Mouse (Mus musculus) limb, embryonic 10.5 days (tissue): ENCODE data around the gene Rnf10. TPM values are rescaled to one million over a fixed set of nuclear protein-coding genes. Genes with fewer than 3 reads are reported as not detected.

ENCODE experiments used
- DNase-seq: peaks from one replicate; pipeline ENCODE4 v3.0.0-alpha.2; 2017; ENCODE audit warnings: low spot score
- H3K27ac ChIP-seq: fragments of 300-500 bp; sonication (generic); 2 replicates; pipeline ENCODE4 v1.5.1; 2016; ENCODE audit warnings: mild to moderate bottlenecking
- H3K27me3 ChIP-seq: fragments of 300-500 bp; sonication (generic); 2 replicates; pipeline ENCODE4 v1.6.1; 2016; ENCODE audit warnings: low read depth, mild to moderate bottlenecking; ENCODE audit not compliant: poor library complexity, severe bottlenecking
- H3K36me3 ChIP-seq: fragments of 300-500 bp; sonication (generic); 2 replicates; pipeline ENCODE4 v1.6.1; 2016; ENCODE audit warnings: mild to moderate bottlenecking, moderate library complexity
- H3K4me1 ChIP-seq: fragments of 300-500 bp; sonication (generic); 2 replicates; pipeline ENCODE4 v1.6.1; 2016
- H3K4me3 ChIP-seq: fragments of 300-500 bp; sonication (generic); 2 replicates; pipeline ENCODE4 v1.5.1; 2016; ENCODE audit warnings: mild to moderate bottlenecking, moderate library complexity
- H3K9me3 ChIP-seq: fragments of 300-500 bp; sonication (generic); replicated peaks from 2 replicates; pipeline ENCODE4 v1.6.1; 2016; ENCODE audit warnings: mild to moderate bottlenecking
- WGBS: fragments of 180-500 bp; shearing (Covaris S2); methylation state at CpG from one replicate; pipeline ENCODE4 v1.1.7; 2016; 5-methylcytosine and 5-hydroxymethylcytosine counted together
- polyA plus RNA-seq: library from polyadenylated mRNA; unstranded; fragments of >200 nt; fragmentation: Nextera tagmentation; extraction: Ambion mirVana; gene quantifications from 2 replicates; pipeline ENCODE4 v1.2.1, GENCODE M21; 2016

Rnf10 gene
- polyA plus RNA-seq, 1 experiment from 2014 or later: 159 TPM

- H3K9me3 ChIP-seq: no peaks in the 10 kb centered on the region
- peaks cover under 1% of the 10 kb centered on the region; the same call in 1 of the 2 replicates for H3K27me3 ChIP-seq
- H3K4me3 ChIP-seq: no peak overlapping the region
- 91% methylated on average over 11 of the region's 11 CpGs for WGBS
- H3K27ac ChIP-seq: no peak overlapping the region
- H3K4me1 ChIP-seq: peaks cover 35% of the 10 kb centered on the region
- no peak for DNase-seq
- H3K36me3 ChIP-seq: peaks cover 56% of the 10 kb centered on the region
Observed at GRCm38 (mm10) chr5:115240191-115240590, 32.5 kb downstream of the Rnf10 start.

- Histone ChIP-seq H3K9me3 (no peaks in the 10 kb centered on the region), H3K4me3 (peak overlapping the region; percentile 74), H3K27ac (no peak overlapping the region), H3K36me3 (peaks cover 42% of the 10 kb centered on the region), H3K27me3 (peaks cover 14% of the 10 kb centered on the region), H3K4me1 (peaks cover 43% of the 10 kb centered on the region)
- 5% methylated on average over 11 of the region's 11 CpGs for WGBS
- no peak for DNase-seq
Observed at GRCm38 (mm10) chr5:115238729-115239195, 33.9 kb downstream of the Rnf10 start.

GRCm38 (mm10) chr5:115237803-115238728 is 34.6 kb downstream of the Rnf10 start:
- peak; percentile 93 for DNase-seq
- peak overlapping the region; percentile 74 for H3K4me3 ChIP-seq
- peaks cover 44% of the 10 kb centered on the region for H3K4me1 ChIP-seq
- H3K27ac ChIP-seq: peak overlapping the region; percentile 79
- WGBS: under 1% methylated on average over 88 of the region's 88 CpGs
- peaks cover 18% of the 10 kb centered on the region for H3K27me3 ChIP-seq
- peaks cover 35% of the 10 kb centered on the region for H3K36me3 ChIP-seq
- H3K9me3 ChIP-seq: no peaks in the 10 kb centered on the region

GRCm38 (mm10) chr5:115235786-115236263 is 36.9 kb downstream of the Rnf10 start, which contains the start of gene Pop5:
Gene Pop5, plus strand, starts transcription at chr5:115235836.
- peak; percentile 96 for DNase-seq
- H3K4me1 ChIP-seq: peaks cover 62% of the 10 kb centered on the region
- peak within 1 kb of the TSS; percentile 66 for H3K4me3 ChIP-seq
- no peaks in the 10 kb centered on the region for H3K9me3 ChIP-seq
- peak within 1 kb of the TSS; percentile 83 for H3K27ac ChIP-seq
- H3K27me3 ChIP-seq: peaks cover 26% of the 10 kb centered on the region
- WGBS: 3% methylated on average over 21 of the region's 21 CpGs
- peaks cover 12% of the 10 kb centered on the region for H3K36me3 ChIP-seq

GRCm38 (mm10) chr5:115235323-115235771 is 37.4 kb downstream of the Rnf10 start:
- Histone ChIP-seq H3K27me3 (peaks cover 26% of the 10 kb centered on the region), H3K36me3 (peaks cover 8% of the 10 kb centered on the region), H3K4me3 (peak overlapping the region; percentile 66), H3K9me3 (no peaks in the 10 kb centered on the region), H3K4me1 (peaks cover 63% of the 10 kb centered on the region), H3K27ac (peak overlapping the region; percentile 83)
- WGBS: under 1% methylated on average over 45 of the region's 45 CpGs
- DNase-seq: peak; percentile 67

- Histone ChIP-seq H3K27ac (no peak overlapping the region), H3K27me3 (peaks cover 26% of the 10 kb centered on the region), H3K4me1 (peaks cover 58% of the 10 kb centered on the region), H3K4me3 (no peak overlapping the region), H3K36me3 (no peaks in the 10 kb centered on the region), H3K9me3 (no peaks in the 10 kb centered on the region)
- 48% methylated on average over 6 of the region's 6 CpGs for WGBS
- no peak for DNase-seq
Observed at GRCm38 (mm10) chr5:115234519-115234918, 38.2 kb downstream of the Rnf10 start.

- WGBS: 92% methylated on average over 14 of the region's 14 CpGs
- Histone ChIP-seq H3K4me3 (no peak overlapping the region), H3K9me3 (no peaks in the 10 kb centered on the region), H3K27ac (no peak overlapping the region), H3K4me1 (peaks cover 47% of the 10 kb centered on the region), H3K27me3 (peaks cover 26% of the 10 kb centered on the region), H3K36me3 (no peaks in the 10 kb centered on the region)
- no peak for DNase-seq
Observed at GRCm38 (mm10) chr5:115233031-115233780, 39.5 kb downstream of the Rnf10 start.

GRCm38 (mm10) chr5:115232516-115232915 is 40.2 kb downstream of the Rnf10 start:
- no peak overlapping the region for H3K4me3 ChIP-seq
- peaks cover 26% of the 10 kb centered on the region for H3K27me3 ChIP-seq
- no peak for DNase-seq
- no peak overlapping the region for H3K27ac ChIP-seq
- H3K36me3 ChIP-seq: no peaks in the 10 kb centered on the region
- H3K4me1 ChIP-seq: peaks cover 40% of the 10 kb centered on the region
- H3K9me3 ChIP-seq: no peaks in the 10 kb centered on the region
- WGBS: 47% methylated on average over 6 of the region's 6 CpGs

- H3K36me3 ChIP-seq: no peaks in the 10 kb centered on the region
- peak overlapping the region; percentile 62 for H3K27ac ChIP-seq
- no peak for DNase-seq
- WGBS: 54% methylated on average over 16 of the region's 16 CpGs
- H3K4me3 ChIP-seq: peak overlapping the region; percentile 17; the same call in 1 of the 2 replicates
- H3K27me3 ChIP-seq: peaks cover 26% of the 10 kb centered on the region
- no peaks in the 10 kb centered on the region for H3K9me3 ChIP-seq
- H3K4me1 ChIP-seq: peaks cover 37% of the 10 kb centered on the region
Observed at GRCm38 (mm10) chr5:115231552-115232120, 41.1 kb downstream of the Rnf10 start.

- Histone ChIP-seq H3K27me3 (peaks cover 26% of the 10 kb centered on the region), H3K4me3 (peak overlapping the region; percentile 17; the same call in 1 of the 2 replicates), H3K36me3 (no peaks in the 10 kb centered on the region), H3K4me1 (peaks cover 42% of the 10 kb centered on the region), H3K9me3 (no peaks in the 10 kb centered on the region), H3K27ac (peak overlapping the region; percentile 62)
- 52% methylated on average over 15 of the region's 15 CpGs for WGBS
- no peak for DNase-seq
Observed at GRCm38 (mm10) chr5:115230830-115231551, 41.7 kb downstream of the Rnf10 start.

GRCm38 (mm10) chr5:115222485-115222884 is 50.2 kb downstream of the Rnf10 start:
- no peak for DNase-seq
- Histone ChIP-seq H3K27me3 (0 out of 2 replicates have a peak, but pooled peaks cover 3% of the 10 kb centered on the region), H3K36me3 (no peaks in the 10 kb centered on the region), H3K27ac (no peak overlapping the region), H3K9me3 (no peaks in the 10 kb centered on the region), H3K4me3 (no peak overlapping the region), H3K4me1 (peaks cover 37% of the 10 kb centered on the region)
- WGBS: 70% methylated on average over 3 of the region's 3 CpGs
